Mouse (Mus musculus): Measurements from ENCODE around the gene Kif2c.

Gene Kif2c

DNA sequence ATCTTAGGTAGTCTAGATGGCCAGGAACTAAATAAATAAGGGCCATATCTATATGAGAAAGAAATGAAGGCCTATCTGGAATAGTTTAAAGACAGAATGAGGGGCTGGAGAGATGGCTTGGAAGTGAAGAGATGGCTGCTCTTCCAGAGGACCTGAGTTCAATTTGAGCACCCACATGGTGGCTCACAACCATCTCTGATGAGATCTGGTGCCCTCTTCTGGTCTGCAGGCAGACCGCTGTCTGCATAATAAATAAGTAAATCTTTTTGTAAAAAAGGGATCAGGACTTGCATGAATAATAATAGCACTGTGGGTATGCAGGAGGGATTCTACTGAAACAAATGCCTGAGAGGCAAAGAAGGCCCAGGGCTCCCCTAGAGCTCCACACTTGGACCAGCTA lies 69.2 kb downstream of the Kif2c start:
- no peak for DNase-seq

DNA sequence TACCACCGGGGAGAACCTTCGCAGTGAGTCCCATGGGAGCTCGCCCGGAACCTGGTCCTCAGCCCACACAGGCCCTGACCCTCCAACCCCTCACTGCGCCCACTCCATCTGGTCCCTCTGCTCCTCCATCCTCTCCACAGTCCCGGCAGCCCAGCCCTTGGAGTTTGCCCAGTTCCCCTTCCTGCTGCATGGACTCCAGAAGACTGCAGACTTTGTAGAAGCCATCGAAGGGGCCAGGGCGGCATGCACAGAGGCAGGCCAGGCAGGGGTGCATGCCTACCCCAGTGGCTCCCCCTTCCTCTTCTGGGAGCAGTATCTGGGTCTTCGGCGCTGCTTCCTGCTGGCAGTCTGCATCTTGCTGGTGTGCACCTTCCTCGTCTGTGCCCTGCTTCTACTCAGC lies 71.5 kb downstream of the Kif2c start:
- DNase-seq = no peak

DNA sequence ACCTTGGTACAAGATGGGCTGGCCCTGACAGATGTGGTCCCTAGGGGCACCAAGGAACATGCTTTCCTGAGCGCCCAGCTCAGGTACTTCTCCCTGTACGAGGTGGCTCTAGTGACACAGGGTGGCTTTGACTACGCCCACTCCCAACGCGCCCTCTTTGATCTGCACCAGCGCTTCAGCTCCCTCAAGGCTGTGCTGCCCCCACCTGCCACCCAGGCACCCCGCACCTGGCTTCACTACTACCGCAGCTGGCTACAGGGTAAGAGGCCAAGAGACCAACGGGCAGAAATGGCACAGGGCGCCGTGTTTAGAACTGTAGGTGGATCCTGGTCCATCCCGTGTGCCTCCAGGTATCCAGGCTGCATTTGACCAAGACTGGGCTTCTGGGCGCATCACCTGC lies 72.2 kb downstream of the Kif2c start:
- DNase-seq = no peak
